Mouse (Mus musculus): ENCODE results near the gene Josd1. TPM values are rescaled to one million over a fixed set of nuclear protein-coding genes. Genes with fewer than 3 reads are reported as not detected.

The Josd1 gene
- polyA plus RNA-seq (2014; fragmentation: Nextera tagmentation; extraction: Ambion mirVana), result 12.2 and 14.7 TPM in 2 replicates

GRCm38 (mm10) chr15:79687646-79688267, at the start of gene Josd1:
TSS of gene Josd1 (minus strand) at chr15:79687919.
- under 1% methylated on average over 52 of the region's 72 CpGs for WGBS
- Histone ChIP-seq H3K27ac (ENCODE audit: low read depth, low read length) (peak within 1 kb of the TSS; percentile 84), H3K27me3 (ENCODE audit: control insufficient read depth, insufficient read depth, low read length) (no peaks in the 10 kb centered on the region), H3K4me1 (replicated peaks; ENCODE audit: control insufficient read depth, insufficient read depth, low read length) (peaks cover 12% of the 10 kb centered on the region; the same call in 1 of the 2 replicates), H3K36me3 (ENCODE audit: control insufficient read depth, insufficient read depth, low read length) (no peaks in the 10 kb centered on the region), H3K4me2 (replicated peaks; ENCODE audit: low read depth, low read length) (peak within 1 kb of the TSS; percentile 82), H3K9ac (ENCODE audit: low read depth, low read length) (peak within 1 kb of the TSS; percentile 88), H3K9me3 (ENCODE audit: control insufficient read depth, low read length) (no peaks in the 10 kb centered on the region), H3K4me3 (ENCODE audit: low read depth, low read length) (peak within 1 kb of the TSS; percentile 87)
- ATAC-seq (ENCODE audit: low FRiP score) (peak; percentile 63), DNase-seq (ENCODE audit: low spot score) (peak; percentile 93)

DNA sequence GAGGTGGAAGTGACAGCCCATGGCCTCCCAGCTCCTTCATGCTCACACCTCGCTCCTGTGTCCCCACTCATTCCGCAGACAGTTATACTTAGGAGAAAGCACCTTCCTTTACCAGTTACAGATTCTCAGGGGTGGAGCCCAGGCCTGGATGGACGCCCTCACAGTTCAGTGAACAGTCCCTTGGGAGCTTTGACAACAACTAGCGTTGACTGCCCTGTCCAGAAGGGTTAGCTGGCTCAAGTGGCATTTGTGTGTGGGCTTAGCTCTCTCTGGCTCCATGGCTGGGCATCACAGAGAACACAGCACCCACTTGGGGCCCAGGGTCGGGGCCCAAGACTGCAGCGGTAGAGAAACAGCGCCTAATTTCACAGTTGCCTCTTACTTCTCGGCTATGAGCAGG, 46.6 kb upstream of the Josd1 start:
- H3K4me2 ChIP-seq (replicated peaks; ENCODE audit: low read depth, low read length), result no peak overlapping the region
- no peak overlapping the region for H3K9ac ChIP-seq (ENCODE audit: low read depth, low read length)
- peaks cover 9% of the 10 kb centered on the region; the same call in 1 of the 2 replicates for H3K36me3 ChIP-seq (ENCODE audit: control insufficient read depth, insufficient read depth, low read length)
- H3K27ac ChIP-seq (ENCODE audit: low read depth, low read length), result no peak overlapping the region
- no peaks in the 10 kb centered on the region for H3K4me1 ChIP-seq (replicated peaks; ENCODE audit: control insufficient read depth, insufficient read depth, low read length)
- H3K27me3 ChIP-seq (ENCODE audit: control insufficient read depth, insufficient read depth, low read length), result no peaks in the 10 kb centered on the region
- H3K4me3 ChIP-seq (ENCODE audit: low read depth, low read length), result no peak overlapping the region
- ATAC-seq (ENCODE audit: low FRiP score) (no peak), DNase-seq (ENCODE audit: low spot score) (no peak)
- WGBS, result 84% methylated on average over 8 of the region's 8 CpGs
- no peaks in the 10 kb centered on the region for H3K9me3 ChIP-seq (ENCODE audit: control insufficient read depth, low read length)

DNA sequence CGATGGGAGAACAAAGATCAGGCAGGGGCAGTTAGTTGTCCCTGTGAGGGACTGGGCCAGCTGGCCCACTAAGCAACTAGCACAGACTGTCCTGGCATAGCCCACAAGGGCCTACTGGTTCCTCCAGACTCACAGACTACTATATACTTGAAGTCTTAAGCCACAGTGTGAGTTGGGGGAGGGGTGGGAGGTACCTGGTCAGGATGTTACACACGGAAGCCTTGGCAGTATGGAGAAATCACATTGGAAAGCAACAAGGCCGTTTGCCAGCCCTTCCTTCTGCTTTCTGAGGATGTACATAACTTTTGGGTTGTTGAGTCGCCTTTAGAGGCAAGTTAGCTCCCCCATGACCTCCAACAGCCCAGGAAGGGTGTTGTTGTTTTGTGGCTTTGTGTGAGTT, 45.9 kb upstream of the Josd1 start:
- H3K27ac ChIP-seq (ENCODE audit: low read depth, low read length), result no peak overlapping the region
- 77% methylated on average over 4 of the region's 4 CpGs for WGBS
- H3K9me3 ChIP-seq (ENCODE audit: control insufficient read depth, low read length), result no peaks in the 10 kb centered on the region
- ATAC-seq (ENCODE audit: low FRiP score) (no peak), DNase-seq (ENCODE audit: low spot score) (no peak)
- peaks cover 9% of the 10 kb centered on the region; the same call in 1 of the 2 replicates for H3K36me3 ChIP-seq (ENCODE audit: control insufficient read depth, insufficient read depth, low read length)
- no peak overlapping the region for H3K4me2 ChIP-seq (replicated peaks; ENCODE audit: low read depth, low read length)
- no peak overlapping the region for H3K9ac ChIP-seq (ENCODE audit: low read depth, low read length)
- no peaks in the 10 kb centered on the region for H3K4me1 ChIP-seq (replicated peaks; ENCODE audit: control insufficient read depth, insufficient read depth, low read length)
- no peak overlapping the region for H3K4me3 ChIP-seq (ENCODE audit: low read depth, low read length)
- H3K27me3 ChIP-seq (ENCODE audit: control insufficient read depth, insufficient read depth, low read length), result no peaks in the 10 kb centered on the region

GRCm38 (mm10) chr15:79733192-79733591, 45.5 kb upstream of the Josd1 start:
- DNase-seq (ENCODE audit: low spot score) (no peak), ATAC-seq (ENCODE audit: low FRiP score) (no peak)
- Histone ChIP-seq H3K4me1 (replicated peaks; ENCODE audit: control insufficient read depth, insufficient read depth, low read length) (no peaks in the 10 kb centered on the region), H3K4me2 (replicated peaks; ENCODE audit: low read depth, low read length) (no peak overlapping the region), H3K36me3 (ENCODE audit: control insufficient read depth, insufficient read depth, low read length) (peaks cover 9% of the 10 kb centered on the region; the same call in 1 of the 2 replicates), H3K9ac (ENCODE audit: low read depth, low read length) (no peak overlapping the region), H3K27ac (ENCODE audit: low read depth, low read length) (no peak overlapping the region), H3K9me3 (ENCODE audit: control insufficient read depth, low read length) (no peaks in the 10 kb centered on the region), H3K27me3 (ENCODE audit: control insufficient read depth, insufficient read depth, low read length) (no peaks in the 10 kb centered on the region), H3K4me3 (ENCODE audit: low read depth, low read length) (no peak overlapping the region)
- 93% methylated on average over 8 of the region's 8 CpGs for WGBS

DNA sequence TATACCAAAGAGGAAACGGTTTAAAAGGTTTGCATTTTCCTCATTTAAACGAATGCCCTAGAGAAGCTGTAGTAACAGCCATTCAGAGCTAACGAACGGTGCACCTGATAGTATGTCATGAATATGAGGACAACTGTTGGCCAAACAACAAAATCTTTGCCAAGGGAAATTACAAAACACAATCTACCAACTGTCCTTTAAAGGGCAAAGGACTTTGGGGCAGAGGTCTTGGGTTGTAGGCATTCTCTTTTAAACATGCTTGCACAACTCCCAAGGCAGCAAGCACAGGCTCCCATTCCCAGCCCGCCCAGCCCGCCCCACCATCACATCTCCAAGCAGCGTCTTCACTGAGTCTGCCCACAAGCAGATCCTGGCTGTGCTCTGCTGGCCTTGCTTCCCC, 43.8 kb upstream of the Josd1 start:
- Histone ChIP-seq H3K27ac (ENCODE audit: low read depth, low read length) (no peak overlapping the region), H3K4me3 (ENCODE audit: low read depth, low read length) (no peak overlapping the region), H3K27me3 (ENCODE audit: control insufficient read depth, insufficient read depth, low read length) (no peaks in the 10 kb centered on the region), H3K36me3 (ENCODE audit: control insufficient read depth, insufficient read depth, low read length) (peaks cover 9% of the 10 kb centered on the region; the same call in 1 of the 2 replicates), H3K9ac (ENCODE audit: low read depth, low read length) (no peak overlapping the region), H3K4me1 (replicated peaks; ENCODE audit: control insufficient read depth, insufficient read depth, low read length) (no peaks in the 10 kb centered on the region), H3K9me3 (ENCODE audit: control insufficient read depth, low read length) (no peaks in the 10 kb centered on the region), H3K4me2 (replicated peaks; ENCODE audit: low read depth, low read length) (no peak overlapping the region)
- 84% methylated on average over 7 of the region's 7 CpGs for WGBS
- DNase-seq (ENCODE audit: low spot score) (no peak), ATAC-seq (ENCODE audit: low FRiP score) (no peak)

DNA sequence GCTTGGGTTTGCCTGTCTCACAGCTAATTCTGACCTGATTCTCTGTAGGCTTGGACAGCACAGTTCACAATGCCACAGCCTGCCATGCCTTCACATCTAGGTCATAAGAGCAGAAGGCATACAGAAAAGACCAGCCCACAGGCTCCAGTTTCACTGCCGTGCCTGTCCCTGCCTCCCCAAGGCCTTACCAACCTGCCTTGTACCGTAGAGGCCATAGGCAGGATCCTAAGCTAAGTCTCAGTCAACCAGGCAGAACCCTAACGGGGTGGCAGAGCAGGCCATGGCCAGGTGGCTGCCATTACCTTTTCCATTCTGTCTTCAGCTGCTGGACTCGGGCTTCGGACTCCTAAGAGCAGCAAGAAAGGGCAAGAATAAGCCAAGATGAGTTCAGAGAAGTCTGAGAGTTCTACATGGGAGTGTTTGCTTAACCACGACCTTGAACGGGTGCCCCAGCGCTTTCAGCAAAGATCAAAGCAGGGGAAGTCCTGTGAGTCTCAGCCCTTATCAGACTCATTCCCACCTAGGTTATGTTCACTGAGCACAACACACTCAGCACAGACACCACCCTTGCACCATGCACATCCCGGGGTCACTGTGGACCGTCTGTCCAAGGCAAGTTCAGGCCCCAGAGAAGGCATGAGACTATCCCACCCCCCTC, 41.1 kb upstream of the Josd1 start:
- Histone ChIP-seq H3K27ac (ENCODE audit: low read depth, low read length) (no peak overlapping the region), H3K9ac (ENCODE audit: low read depth, low read length) (no peak overlapping the region), H3K4me1 (replicated peaks; ENCODE audit: control insufficient read depth, insufficient read depth, low read length) (no peaks in the 10 kb centered on the region), H3K4me2 (replicated peaks; ENCODE audit: low read depth, low read length) (no peak overlapping the region), H3K36me3 (ENCODE audit: control insufficient read depth, insufficient read depth, low read length) (peaks cover 8% of the 10 kb centered on the region; the same call in 1 of the 2 replicates), H3K9me3 (ENCODE audit: control insufficient read depth, low read length) (no peaks in the 10 kb centered on the region), H3K27me3 (ENCODE audit: control insufficient read depth, insufficient read depth, low read length) (no peaks in the 10 kb centered on the region), H3K4me3 (ENCODE audit: low read depth, low read length) (no peak overlapping the region)
- no peak for DNase-seq (ENCODE audit: low spot score)
- no peak for ATAC-seq (ENCODE audit: low FRiP score)
- WGBS, result 88% methylated on average over 10 of the region's 10 CpGs

GRCm38 (mm10) chr15:79728311-79728710, 40.6 kb upstream of the Josd1 start:
- H3K4me2 ChIP-seq (replicated peaks; ENCODE audit: low read depth, low read length), result no peak overlapping the region
- DNase-seq (ENCODE audit: low spot score), result no peak
- WGBS, result 58% methylated on average over 5 of the region's 5 CpGs
- no peaks in the 10 kb centered on the region for H3K9me3 ChIP-seq (ENCODE audit: control insufficient read depth, low read length)
- H3K4me1 ChIP-seq (replicated peaks; ENCODE audit: control insufficient read depth, insufficient read depth, low read length), result no peaks in the 10 kb centered on the region
- H3K36me3 ChIP-seq (ENCODE audit: control insufficient read depth, insufficient read depth, low read length), result peaks cover 2% of the 10 kb centered on the region; the same call in 1 of the 2 replicates
- no peak overlapping the region for H3K9ac ChIP-seq (ENCODE audit: low read depth, low read length)
- no peak overlapping the region for H3K4me3 ChIP-seq (ENCODE audit: low read depth, low read length)
- H3K27ac ChIP-seq (ENCODE audit: low read depth, low read length), result no peak overlapping the region
- ATAC-seq (ENCODE audit: low FRiP score), result no peak
- no peaks in the 10 kb centered on the region for H3K27me3 ChIP-seq (ENCODE audit: control insufficient read depth, insufficient read depth, low read length)

DNA sequence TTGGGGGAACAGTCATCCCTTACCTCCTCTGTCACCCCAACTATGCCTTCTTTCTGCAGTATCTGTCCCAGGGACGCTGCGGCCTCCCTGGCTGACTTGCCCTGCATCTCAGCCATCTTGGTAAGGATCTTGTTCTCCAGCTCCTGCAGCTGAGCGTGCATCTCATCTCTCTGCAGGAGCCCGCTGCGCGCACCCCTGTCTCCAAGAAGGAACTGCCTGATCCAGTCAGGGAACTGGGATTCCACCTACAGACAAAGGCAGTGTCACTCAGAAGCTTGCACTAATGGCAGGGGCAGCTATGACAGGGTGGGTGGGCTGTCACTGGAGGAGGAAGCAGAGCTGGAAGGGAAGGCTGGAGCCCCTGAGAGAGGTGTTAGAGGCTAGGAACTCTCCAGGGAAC, 40.1 kb upstream of the Josd1 start:
- no peak overlapping the region for H3K9ac ChIP-seq (ENCODE audit: low read depth, low read length)
- ATAC-seq (ENCODE audit: low FRiP score) (no peak), DNase-seq (ENCODE audit: low spot score) (no peak)
- no peaks in the 10 kb centered on the region for H3K9me3 ChIP-seq (ENCODE audit: control insufficient read depth, low read length)
- H3K36me3 ChIP-seq (ENCODE audit: control insufficient read depth, insufficient read depth, low read length), result peaks cover 2% of the 10 kb centered on the region; the same call in 1 of the 2 replicates
- no peak overlapping the region for H3K27ac ChIP-seq (ENCODE audit: low read depth, low read length)
- H3K4me1 ChIP-seq (replicated peaks; ENCODE audit: control insufficient read depth, insufficient read depth, low read length), result no peaks in the 10 kb centered on the region
- H3K4me2 ChIP-seq (replicated peaks; ENCODE audit: low read depth, low read length), result no peak overlapping the region
- H3K27me3 ChIP-seq (ENCODE audit: control insufficient read depth, insufficient read depth, low read length), result no peaks in the 10 kb centered on the region
- H3K4me3 ChIP-seq (ENCODE audit: low read depth, low read length), result no peak overlapping the region
- WGBS, result 88% methylated on average over 6 of the region's 6 CpGs
